In the genomic region with DNA sequence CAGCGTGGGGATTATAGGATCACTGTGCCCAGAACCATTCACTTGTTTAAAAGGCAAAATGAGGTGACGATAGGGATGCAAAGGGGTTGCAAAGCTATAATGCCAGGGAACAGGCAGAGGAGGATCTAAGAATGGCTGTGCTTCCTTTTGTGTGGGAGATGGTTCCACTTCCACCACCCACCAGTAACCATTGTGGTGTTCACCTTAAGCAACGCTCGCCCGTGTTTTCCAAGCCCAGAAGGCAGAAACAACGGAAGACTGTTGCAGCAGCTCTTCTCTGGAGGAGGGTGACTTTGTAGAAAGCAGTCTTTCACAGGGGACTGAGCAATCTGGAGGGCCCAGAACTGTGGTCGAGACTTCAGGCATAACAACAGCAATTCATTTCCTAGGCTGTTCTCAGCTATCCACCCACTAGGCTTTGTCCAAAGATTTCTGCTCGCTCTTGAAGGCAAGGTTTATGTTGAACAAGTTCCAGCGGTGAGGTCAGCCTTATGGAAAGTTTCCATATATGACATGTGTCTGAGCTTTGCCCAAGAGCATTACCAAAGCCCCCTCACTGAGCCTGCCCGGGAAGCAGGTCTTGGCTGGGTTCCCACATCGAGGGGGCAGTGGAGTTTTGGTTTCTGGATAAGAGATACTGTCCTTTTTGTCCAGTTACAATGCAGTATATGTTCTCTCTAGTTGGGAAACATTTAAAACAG, we compare ENCODE assay signal across 8 mouse cellular contexts. TPM values are rescaled to one million over a fixed set of nuclear protein-coding genes. Genes with fewer than 3 reads are reported as not detected.
DNase-seq lines count a peak whose midpoint lies in the region.

No protein-coding gene starts in this region.

- intact Hi-C loops in heart, postnatal 14 days (cut with DNase I), result no loop called here

- peak; percentile 34 for DNase-seq in gastrocnemius, postnatal 10 days
- no peak for DNase-seq in gastrocnemius, adult 8-10 months (ENCODE audit: low spot score in 2 of 2)
- DNase-seq in MN1 (ENCODE audit: low spot score), result peak; percentile 57
- peak; percentile 59 to 60 for DNase-seq in cerebellum, postnatal 36 days
- DNase-seq in heart, postnatal 14 days, result peak; percentile 43 to 62
- DNase-seq in skeletal muscle tissue, adult 2 months (ENCODE audit: low read depth, low spot score), result peak; percentile 17
- no peak for DNase-seq in thymus, postnatal 25 days
- DNase-seq in natural killer cell, adult 2 months (ENCODE audit: low spot score in 2 of 2), result no peak

RNA-seq across cellular contexts. Expression of a gene that starts 5.8 kb away (rescaled TPM):
- 1 to 10 TPM; 3.6 to 5.3 TPM for total RNA-seq in gastrocnemius, postnatal 10 days (2021)
- under 1 TPM; 0.39 to 0.73 (median 0.55) TPM for total RNA-seq in gastrocnemius, adult 8-10 months (2022)
- 1 to 10 TPM; 3.2 to 5.1 TPM for total RNA-seq in heart, postnatal 14 days (2021)

RNA-seq across cellular contexts. Expression of a gene that starts 30.6 kb away (rescaled TPM):
- 10 to 100 TPM in 1 of 2 experiments, 1 to 10 TPM in 1; 9.8 to 10.7 TPM for total RNA-seq in gastrocnemius, postnatal 10 days (2021)
- total RNA-seq in gastrocnemius, adult 8-10 months (2022), result 1 to 10 TPM; 5.6 to 6.8 (median 6.3) TPM
- 10 to 100 TPM; 13.4 to 13.7 TPM for total RNA-seq in heart, postnatal 14 days (2021)

RNA-seq across cellular contexts. Expression of a gene that starts 35.1 kb away (rescaled TPM):
- 10 to 100 TPM; 22.3 to 29.4 TPM for total RNA-seq in gastrocnemius, postnatal 10 days (2021)
- total RNA-seq in gastrocnemius, adult 8-10 months (2022), result 10 to 100 TPM; 14.6 to 17.3 (median 16.2) TPM
- total RNA-seq in heart, postnatal 14 days (2021), result 10 to 100 TPM; 28.3 to 31.8 TPM

Comparison
In these comparisons a context has a peak if more than half of its experiments do, and no peak if none do; other contexts are left out.
1. DNase-seq: peak in gastrocnemius, postnatal 10 days (single experiment), MN1 (single experiment), cerebellum, postnatal 36 days (2 of 2), heart, postnatal 14 days (2 of 2) and skeletal muscle tissue, adult 2 months (single experiment); none in gastrocnemius, adult 8-10 months (0 of 2), thymus, postnatal 25 days (single experiment) and natural killer cell, adult 2 months (0 of 2).